15 mouse cellular contexts compared by ENCODE assay signal in genomic region chr5:110824421-110824820, GRCm38 (mm10).
"Had no signal": no experiment of that assay in that cellular context is flagged by ENCODE, and none has a peak within 500 bp of the region (broad histone marks: within the 10 kb centered on the region; RNA-seq: fewer than 3 reads in every experiment).

No protein-coding gene starts in this region.

- H3K4me1 ChIP-seq: neural tube, embryonic 15.5 days; stomach, embryonic 15.5 days had no signal

- H3K27ac ChIP-seq: neural tube, embryonic 15.5 days; stomach, embryonic 15.5 days; stomach, postnatal 0 days had no signal

- H3K4me2 ChIP-seq: neural tube, embryonic 15.5 days; stomach, embryonic 15.5 days had no signal

- H3K36me3 ChIP-seq: neural tube, embryonic 15.5 days; stomach, embryonic 15.5 days had no signal

- H3K9ac ChIP-seq: neural tube, embryonic 15.5 days; stomach, embryonic 15.5 days had no signal

- H3K9me3 ChIP-seq: neural tube, embryonic 15.5 days; stomach, embryonic 15.5 days had no signal

- H3K27me3 ChIP-seq: neural tube, embryonic 15.5 days; stomach, embryonic 15.5 days had no signal

- DNase-seq: retina, postnatal 1 day; right cerebral cortex, adult 18-20 months; right cerebral cortex, postnatal 14 days; right cerebral cortex, postnatal 25 days; right cerebral cortex, postnatal 4 days; spleen, adult 18-20 months; thymus, adult 18-20 months; thymus, adult 2 months; thymus, postnatal 14 days; thymus, postnatal 25 days; thymus, postnatal 36 days; thymus, postnatal 4 days had no signal

- H3K4me3 ChIP-seq: neural tube, embryonic 15.5 days; stomach, embryonic 15.5 days had no signal
